Mouse (Mus musculus): ENCODE measurements around the gene Gtf3c2.
A peak's percentile ranks its signal among the peaks of the same experiment; 100 is the strongest.
"Not testable (repeated sequence)": the region's sequence is repeated elsewhere in the genome, so short reads cannot be mapped to it uniquely, and the experiment has no call there.

Gene Gtf3c2

DNA sequence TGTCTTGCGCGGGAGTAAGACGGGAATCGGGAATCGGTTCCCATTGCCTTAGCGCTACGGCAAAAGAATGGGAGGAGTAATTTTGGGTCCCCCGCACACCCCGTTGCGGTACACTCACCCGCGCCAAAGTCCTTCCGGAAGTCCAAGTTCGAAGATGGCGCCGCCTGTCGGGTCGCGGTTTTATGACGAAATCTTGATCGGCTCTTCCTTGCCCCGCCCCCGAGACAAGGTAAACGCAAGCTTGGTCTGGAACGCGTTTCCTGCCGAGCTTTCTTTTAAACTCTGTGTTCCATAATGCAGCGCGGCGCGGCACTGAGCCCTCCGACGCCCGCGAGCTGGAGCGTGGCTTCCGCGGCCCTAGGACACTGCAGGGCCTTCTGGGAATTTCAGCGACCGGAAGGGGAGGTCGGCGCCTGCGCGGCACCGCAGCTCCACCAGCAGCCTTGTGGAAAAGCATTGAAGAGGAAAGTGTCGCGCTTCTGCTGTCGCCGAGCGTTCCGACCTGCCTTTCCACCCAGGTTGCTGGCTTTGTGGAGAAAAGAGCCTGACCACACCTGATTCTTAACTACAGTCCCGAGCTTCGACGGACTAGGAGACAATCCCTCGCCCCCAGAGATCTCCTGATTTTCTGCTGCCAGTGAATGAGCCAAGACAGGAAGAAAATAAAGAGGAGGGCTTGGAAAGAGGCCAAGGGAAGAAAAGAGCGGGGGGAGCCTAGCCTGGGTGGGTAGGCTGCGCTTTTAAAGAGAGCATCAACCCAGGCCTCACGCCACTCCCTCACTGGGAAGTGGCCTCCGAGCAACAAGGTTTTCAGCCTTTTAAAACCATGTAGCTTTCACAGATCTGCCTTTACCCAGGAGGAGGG, at the start of gene Gtf3c2, which contains the start of gene Gm29609:
TSS of gene Gtf3c2 (minus strand) at position 379 of the 865 bp plus-strand sequence.
TSS of gene Gm29609 (minus strand) at position 146 of the 865 bp plus-strand sequence.
- peak; percentile 90 for DNase-seq (ENCODE audit: low spot score)

DNA sequence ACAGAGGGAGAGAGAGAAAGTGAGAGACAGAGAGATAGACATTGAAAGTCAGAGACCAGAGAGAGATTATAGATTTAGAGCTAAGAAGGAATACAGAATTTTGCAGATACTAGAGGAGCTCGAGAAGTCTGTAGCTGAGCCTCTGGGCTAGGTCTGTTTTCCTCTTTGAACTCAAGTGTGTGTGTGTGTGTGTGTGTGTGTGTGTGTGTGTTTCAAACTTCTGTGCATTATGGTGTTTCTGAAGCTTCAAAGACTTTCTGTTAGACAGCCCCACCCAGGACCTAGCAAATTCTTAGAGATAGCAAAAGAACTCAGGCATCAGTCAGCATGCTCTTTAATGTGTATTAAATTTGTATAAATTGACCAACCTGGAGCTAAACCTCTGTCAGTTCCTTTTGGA, 46.7 kb upstream of the Gtf3c2 start:
- no peak for DNase-seq (ENCODE audit: low spot score)

DNA sequence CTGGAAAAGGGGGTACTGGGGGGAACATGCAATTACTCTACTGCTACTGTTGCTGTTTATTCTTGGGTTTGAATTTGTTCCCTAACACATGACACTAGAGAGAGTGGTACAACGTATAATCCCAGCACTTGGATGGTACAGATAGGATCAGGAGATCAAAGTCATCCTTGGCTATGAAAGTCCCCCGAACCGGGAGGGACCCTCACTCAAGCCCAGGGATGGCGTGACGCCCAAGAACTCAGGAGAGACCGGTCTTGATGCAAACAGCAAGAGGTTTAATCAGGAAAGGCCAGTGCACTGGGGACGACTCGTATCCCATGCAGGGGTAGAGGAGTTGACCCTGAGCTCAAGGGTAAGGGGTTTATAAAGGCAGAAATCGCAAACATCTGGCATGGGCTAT, 42.8 kb upstream of the Gtf3c2 start:
- DNase-seq (ENCODE audit: low spot score) = no peak

DNA sequence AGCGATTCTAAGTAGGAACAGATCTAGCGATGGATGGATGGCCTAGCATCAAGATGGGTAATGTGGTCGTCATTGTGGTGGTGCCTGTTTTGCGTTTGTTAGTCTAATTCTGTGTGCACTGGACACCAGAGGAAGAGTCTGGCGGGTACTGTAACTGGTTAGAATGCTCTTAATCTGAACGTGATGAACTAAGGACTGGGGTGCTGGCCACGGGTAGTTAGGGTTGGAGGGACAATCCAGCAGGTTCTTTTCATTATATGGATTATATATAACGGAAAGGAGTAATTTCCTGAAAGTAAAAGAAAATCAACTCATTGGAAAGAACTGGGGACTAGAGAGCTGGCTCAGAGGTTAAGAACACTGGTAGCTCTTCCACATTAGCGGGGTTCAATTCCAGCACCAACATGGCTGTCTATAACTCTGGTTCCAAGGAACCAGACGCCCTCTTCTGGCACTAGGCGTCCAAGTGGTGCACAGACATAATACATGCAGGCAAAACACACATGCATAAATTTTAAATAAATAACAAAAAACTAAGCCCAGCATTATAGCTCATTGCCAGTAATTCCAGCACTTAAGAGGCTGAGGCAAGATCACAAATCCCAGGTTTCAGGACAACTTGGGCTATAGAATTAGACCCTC, 41.5 kb upstream of the Gtf3c2 start:
- no peak for DNase-seq (ENCODE audit: low spot score)

DNA sequence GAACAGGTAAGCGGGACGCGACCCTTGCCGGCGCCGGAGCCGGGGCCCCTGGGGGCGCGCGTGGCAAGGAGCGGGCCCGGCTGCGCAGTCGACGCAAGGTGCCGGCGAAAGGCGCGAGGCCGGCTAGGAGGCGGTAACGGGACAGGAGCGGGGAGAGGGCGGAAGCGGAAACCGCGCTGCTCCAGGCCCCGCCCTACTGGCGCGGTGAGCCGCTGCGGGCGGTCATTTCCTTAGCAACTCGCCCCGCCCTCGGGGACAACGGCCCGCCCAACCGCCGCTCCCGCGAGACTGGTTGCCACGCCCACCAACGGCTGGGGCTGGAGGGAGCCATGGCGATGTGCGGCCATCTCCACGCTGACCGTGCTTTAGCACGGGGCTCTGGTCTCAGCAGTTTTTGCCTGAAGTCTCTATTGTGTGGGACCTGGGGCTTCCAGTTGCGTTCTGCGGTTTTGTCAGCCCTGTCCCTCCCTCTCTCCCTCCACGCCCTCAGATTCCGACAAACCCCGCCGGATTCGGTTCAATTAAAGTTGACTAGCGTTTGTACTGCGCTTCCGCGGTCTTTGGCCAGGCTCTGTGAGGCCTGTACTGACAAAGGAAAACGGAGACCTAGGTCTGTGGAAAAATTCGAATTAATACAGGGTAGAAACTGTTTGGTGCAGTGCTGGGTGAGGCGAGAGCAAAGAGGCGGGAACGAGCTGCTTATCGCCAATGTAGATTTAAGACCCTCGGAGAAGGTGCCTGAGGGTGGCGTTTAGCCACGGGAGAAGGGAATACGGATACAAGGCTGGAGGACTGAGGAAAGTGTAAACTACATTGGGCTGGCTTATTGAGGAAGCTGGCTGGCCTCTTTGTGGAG, 40.7 kb upstream of the Gtf3c2 start, which contains the start of gene Ppm1g:
TSS of gene Ppm1g (minus strand) at position 240 of the 856 bp plus-strand sequence.
- DNase-seq (ENCODE audit: low spot score) = peak; percentile 97

DNA sequence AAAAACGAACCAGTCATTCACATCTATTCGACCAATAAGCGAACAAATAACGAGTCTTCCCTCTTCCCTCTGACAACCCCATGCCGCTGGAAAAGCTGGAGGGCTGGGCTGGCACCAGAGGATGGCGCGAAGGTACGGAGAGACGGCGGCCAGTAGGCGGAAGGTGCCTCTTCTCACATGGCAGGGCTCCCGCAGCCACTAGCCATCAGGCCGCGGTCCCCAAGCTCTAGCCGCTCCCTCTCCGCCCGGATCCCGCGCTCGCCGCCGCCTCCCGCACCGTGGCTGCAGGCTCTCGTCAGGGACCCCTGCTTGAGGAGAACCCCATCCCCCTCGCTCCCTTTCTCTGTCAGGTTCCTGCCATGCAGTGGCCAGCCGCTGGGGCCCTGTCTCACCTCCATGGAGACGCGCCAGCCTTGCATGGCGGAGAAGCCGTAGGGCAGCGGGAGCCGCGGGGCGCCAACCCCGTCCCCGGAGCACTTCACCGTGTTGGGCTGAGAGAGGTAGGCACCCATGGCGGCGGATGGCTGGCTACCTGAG, 40.0 kb upstream of the Gtf3c2 start:
- DNase-seq (ENCODE audit: low spot score) = peak; percentile 40

DNA sequence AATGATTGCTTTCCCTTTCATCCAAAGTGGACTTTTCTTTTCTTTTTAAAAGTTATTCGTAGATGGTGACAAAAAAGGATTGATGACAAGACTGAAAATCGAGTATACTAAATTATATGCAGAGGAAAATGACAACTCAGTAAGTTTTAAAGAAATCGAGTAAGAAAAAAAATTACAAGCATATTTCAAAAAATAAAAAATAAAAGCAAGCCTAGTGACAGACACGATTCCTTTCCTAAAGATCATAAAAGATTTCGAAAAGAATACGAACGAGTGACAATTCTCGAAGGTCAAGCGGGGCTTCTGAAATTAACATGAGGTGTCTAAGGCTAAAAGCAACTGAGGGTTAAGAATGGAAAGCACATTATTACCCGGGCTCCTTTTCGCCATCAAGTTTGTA, 39.5 kb upstream of the Gtf3c2 start:
- DNase-seq (ENCODE audit: low spot score) = no peak

DNA sequence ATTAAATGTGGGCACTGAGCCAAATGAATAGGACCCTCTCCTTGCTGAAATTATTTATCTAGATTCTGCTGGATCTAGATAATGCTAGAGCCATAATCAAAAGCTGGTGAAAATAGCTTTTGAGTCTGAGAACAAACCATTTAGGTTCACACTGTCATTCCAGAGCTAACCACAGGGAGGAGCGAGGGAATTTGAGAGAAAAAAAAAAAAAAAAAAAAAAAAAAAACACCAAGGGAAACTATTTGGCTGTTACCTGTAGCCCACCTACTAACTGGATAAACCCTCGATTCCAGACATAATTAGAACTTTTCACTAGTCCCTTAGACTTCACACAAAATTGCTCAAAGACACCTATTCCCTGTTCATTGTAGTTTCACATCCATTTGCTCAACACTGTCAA, 39.1 kb upstream of the Gtf3c2 start:
- no peak for DNase-seq (ENCODE audit: low spot score)

DNA sequence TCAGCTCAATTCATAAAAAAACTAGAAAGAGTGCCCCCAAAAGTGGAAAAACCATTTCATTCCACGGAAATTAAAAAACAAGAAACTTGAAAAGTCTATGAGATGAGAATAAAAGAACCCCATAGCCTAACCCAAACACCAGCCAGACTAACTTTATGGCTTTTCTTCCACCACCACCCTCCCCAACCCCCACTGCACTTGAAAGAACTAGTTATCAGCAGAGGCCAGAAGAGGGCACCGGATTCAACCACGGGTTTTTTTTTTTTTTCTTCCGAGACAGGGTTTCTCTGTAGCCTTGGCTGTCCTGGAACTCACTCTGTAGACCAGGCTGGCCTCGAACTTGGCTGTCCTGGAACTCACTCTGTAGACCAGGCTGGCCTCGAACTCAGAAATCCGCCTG, 38.4 kb upstream of the Gtf3c2 start:
- DNase-seq (ENCODE audit: low spot score) = no peak

DNA sequence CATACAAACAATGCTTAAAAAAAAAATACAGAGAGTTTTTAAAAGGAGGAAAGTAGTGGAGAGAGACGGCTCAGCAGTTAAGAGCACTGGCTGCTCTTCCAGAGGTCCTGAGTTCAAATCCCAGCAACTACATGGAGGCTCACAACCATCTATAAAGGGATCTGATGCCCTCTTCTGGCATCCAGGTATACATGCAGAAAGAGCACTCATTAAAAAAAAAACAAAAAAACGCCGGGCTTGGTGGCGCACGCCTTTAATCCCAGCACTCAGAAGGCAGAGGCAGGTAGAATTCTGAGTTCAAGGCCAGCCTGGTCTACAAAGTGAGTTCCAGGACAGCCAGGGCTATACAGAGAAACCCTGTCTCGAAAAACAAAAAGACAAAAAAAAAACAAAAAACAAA, 36.6 kb upstream of the Gtf3c2 start:
- DNase-seq (ENCODE audit: low spot score) = not testable (repeated sequence)

DNA sequence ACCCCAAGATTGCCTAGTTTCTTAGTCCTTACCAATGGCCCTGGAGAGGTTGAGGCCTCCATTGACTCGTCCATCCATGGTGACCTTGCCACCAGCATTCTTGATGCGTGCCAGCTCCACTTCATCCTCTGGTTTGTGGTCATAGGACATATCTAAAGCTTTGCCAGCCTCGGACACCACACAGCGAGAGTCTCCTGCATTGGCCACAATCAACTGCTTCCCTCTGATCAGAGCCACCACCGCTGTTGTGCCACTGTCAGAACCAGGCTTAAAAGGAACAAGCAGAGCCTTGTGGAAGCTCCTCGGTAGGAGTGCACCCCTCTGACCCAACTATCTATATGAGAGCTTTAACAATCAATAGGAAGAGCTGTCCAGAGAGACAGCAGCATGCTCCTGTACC, 24.5 kb upstream of the Gtf3c2 start:
- DNase-seq (ENCODE audit: low spot score) = no peak

DNA sequence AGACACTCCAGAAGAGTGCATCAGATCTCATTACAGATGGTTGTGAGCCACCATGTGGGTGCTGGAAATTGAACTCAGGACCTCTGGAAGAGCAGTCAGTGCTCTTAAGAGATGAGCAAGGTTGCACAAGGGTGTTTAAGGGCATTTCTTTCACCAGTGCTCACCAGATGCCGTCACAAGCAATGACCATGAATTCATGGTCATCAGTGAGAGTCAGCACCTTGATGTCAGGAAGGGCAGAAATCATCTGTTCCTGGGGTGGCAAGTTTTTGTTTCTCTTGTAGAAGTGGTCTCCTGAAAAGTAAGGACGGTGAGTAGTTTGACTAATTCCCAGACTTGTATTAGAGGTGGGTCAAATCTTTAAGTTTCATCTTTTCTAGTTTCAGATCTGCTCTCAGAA, 23.9 kb upstream of the Gtf3c2 start:
- no peak for DNase-seq (ENCODE audit: low spot score)

DNA sequence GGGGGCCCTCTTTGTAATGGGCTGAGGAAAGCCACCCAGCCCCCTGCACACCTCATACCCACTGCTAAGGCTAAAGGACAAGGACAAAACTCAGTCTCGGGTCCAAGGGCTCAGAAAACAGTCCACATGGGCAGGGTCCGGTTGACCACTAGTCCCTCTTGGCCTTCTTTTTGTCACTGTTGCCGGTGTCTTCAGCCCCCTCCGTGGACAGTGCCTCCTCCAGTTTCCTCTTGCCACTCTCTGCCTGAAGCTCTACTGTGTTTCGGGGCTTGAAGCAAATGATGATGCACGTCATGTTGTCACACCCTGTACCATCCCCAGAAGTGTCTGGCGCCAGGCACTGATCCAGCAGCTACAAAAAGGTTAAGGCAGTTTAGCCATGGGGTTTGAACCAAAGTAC, 23.0 kb upstream of the Gtf3c2 start:
- DNase-seq (ENCODE audit: low spot score) = no peak

DNA sequence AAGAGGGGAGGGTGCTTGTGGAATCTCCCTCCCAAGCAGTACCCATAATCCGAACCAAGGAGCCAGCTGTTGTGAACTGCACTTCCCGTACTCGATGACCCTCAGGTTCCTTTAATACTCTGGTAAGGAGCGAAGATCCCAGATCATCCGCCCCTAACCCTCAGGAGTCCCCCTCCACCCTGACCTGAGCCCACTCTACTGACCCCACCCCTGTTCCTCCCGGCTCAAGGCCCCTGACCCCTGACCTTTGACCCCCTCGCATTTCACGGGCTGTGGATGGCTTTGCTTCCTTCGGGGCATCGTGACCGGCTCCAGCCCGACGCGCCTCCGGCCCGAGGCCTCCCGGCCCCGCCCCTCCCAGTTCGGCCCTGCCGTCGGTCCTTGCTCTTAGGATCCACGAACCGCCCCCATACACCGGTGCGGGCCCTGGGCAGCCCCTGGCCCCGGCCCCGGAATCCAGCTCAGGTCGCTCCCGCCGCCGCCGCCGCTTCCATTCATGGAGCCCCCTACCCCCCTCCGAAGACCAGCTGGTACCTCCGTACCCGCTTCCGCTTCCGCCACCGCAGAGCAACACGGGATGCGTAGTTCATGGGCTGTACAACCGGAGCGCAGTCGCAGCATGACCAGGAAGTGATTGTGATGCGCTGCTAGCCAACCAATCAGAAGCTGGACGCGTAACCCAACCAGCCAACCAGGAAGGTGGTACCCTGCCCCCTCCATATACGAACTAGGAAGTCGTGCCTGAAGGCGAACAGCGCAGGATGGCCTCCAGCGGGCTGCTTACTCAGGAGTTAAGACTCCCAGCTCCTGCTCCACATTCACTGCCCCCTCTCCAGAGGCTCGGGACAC, 22.0 kb upstream of the Gtf3c2 start, which contains the start of gene Zfp513:
TSS of gene Zfp513 (minus strand) at position 562 of the 849 bp plus-strand sequence.
- peak; percentile 80 for DNase-seq (ENCODE audit: low spot score)

DNA sequence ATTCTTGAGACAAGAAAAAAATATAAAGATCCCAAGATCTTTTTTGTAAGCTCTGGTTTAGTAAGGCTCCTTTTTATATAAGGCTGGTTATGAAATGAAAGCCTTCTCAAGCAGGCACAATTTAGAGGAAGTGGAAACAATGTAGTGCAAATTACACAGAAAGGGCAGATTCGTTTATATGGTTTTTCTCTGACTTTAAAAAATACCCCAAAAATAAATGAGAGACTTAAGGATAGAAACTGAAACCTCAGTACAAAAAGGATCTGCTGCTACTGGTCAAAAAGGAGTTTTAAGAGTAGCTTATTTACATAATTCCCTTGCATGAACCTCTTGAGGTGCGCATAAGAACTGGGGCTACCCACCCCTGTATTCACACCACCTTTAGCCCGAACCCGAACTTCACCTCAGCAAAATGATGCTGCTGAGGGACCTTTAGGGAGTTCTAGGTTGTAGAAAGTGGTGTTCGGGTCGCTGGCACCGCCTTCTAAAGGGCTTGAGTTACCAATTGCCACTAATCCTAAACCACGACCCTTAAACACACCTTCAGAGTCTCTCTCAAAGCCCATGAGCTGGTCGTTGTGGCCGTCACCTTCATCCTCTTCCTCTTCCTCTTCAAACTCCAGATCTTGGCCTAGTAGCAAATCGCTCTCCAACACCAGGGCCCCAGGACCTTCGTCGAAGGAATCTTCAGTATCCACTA, 21.2 kb upstream of the Gtf3c2 start:
- no peak for DNase-seq (ENCODE audit: low spot score)

DNA sequence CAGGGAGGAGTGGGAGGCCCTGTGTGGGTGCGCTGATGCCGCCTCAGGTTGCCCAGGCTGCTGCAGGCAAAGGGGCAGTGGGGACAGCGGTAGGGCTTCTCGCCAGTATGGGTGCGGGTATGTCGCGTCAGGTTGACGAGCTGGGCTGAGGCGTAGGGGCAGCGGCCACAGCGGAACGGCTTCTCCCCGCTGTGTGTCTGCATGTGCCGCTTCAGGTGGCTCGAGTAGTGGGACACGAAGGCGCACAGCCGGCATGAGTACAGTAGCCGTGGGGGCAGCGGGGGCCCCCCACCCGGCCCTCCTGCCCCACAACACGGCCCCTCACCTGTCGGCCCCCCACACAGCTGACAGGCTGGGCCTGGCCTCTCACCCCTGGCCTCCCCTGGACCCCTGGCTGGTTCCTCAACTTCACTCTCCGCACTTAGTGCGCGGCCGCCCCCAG, 20.4 kb upstream of the Gtf3c2 start:
- DNase-seq (ENCODE audit: low spot score) = no peak

DNA sequence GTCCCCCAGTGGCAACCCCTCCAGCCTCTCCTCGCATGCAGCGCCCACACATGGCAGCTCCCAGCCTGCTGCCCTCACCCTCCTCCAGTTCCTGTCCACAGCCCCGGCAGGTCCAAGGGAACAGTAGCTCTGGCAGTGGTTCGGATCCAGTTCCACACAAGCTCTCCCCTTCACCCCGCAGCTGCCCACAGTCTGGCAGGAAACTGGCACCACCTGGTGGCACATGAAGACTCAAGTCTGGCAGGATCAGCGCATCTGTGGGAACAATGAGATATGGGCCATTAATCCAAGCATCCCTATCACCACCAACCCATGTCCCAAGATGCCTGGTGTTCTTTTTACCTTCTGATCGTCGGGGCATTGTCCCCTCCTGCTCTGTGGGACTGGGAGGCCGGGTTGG, 19.9 kb upstream of the Gtf3c2 start:
- DNase-seq (ENCODE audit: low spot score) = no peak

DNA sequence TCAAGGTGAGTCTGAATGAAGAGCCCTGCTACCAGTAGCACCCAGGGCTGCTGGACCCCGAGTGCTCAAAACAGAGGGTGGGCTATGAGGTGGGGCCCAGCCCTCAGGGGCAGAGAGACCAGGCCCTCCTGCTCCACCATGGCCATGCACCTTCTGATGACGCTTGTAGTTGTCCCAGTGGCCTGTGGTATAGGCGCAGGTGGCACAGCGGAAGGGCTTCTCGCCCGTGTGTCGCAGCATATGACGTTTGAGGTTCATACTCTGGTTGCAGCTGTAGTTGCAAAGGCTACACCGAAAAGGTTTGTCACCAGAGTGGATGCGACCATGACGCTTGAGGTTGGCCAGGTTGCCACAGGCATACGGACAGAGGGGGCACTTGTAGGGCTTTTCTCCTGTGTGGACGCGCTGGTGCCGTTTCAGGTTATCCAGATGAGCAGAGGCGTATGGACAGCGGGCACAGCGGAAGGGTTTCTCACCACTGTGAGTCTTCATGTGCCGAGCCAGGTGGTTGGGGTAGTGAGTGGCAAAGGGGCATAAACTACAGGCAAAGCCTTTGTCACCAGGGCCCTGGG, 19.5 kb upstream of the Gtf3c2 start:
- no peak for DNase-seq (ENCODE audit: low spot score)

DNA sequence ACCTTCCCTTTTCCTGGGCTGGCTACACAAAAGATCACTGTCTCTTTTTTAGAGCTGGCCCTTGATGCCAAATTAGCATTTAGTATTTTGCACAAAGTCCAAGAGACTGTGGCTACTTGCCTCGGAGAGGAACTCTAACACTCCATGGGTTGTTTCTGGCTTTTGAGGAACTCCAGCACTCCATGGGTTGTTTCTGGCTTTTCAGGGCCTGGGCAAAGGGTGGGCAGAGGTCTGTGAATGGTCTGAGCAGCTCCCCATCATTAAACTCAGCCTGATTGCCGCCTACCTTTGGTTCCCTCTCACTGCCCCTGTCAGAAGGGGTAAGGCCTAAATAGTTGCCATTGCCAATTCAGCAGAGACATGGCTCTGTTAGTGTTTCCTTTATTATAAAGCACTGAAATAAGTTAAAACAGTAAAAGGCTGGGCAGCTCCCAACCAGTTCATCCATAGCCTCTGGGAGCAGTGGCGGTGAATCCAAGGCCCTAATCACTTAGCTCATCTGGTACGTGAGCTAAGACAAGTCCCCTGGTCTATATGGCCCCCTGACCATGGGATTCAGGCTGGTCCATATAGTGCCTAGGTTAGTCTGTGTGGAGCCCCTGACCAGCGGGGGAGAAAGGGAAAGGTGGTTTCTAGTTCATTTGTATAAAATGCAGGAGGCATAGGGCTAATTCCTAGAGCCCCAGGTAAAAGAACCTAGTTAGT, 18.8 kb upstream of the Gtf3c2 start:
- no peak for DNase-seq (ENCODE audit: low spot score)
